Mouse (Mus musculus): ENCODE measurements around the gene Popdc3. TPM values are rescaled to one million over a fixed set of nuclear protein-coding genes. Genes with fewer than 3 reads are reported as not detected.
"Not testable (repeated sequence)": the region's sequence is repeated elsewhere in the genome, so short reads cannot be mapped to it uniquely, and the experiment has no call there.

The Popdc3 gene
- 46.9 and 48.4 TPM in 2 replicates for polyA plus RNA-seq (2015; fragmentation: Nextera tagmentation; extraction: Ambion mirVana)

GRCm38 (mm10) chr10:45177798-45178197 lies at the start of gene Popdc3:
TSS of gene Popdc3 (plus strand) at chr10:45178098.
- not testable (repeated sequence) for H3K9me3 ChIP-seq (replicated peaks; ENCODE audit: control insufficient read depth, low read length); H3K4me2 ChIP-seq (ENCODE audit: low read depth, low read length); H3K4me3 ChIP-seq (ENCODE audit: low read length); ATAC-seq (replicated peaks; ENCODE audit: extremely low read depth, insufficient read depth, low FRiP score); H3K9ac ChIP-seq (ENCODE audit: low read length); H3K36me3 ChIP-seq (ENCODE audit: control insufficient read depth, insufficient read depth); H3K27ac ChIP-seq (ENCODE audit: low read length); H3K27me3 ChIP-seq (ENCODE audit: control insufficient read depth, insufficient read depth, low read length)
- H3K4me1 ChIP-seq (ENCODE audit: control insufficient read depth, insufficient read depth, low read length): peaks cover 16% of the 10 kb centered on the region
- no CpG with 5 or more reads among the region's 5 CpGs for WGBS

GRCm38 (mm10) chr10:45129105-45129504 lies 48.8 kb upstream of the Popdc3 start:
- ATAC-seq (replicated peaks; ENCODE audit: extremely low read depth, insufficient read depth, low FRiP score): 0 out of 2 replicates have a peak, but pooled peaks have one; percentile 18
- WGBS: 52% methylated on average over 11 of the region's 11 CpGs
- H3K27ac ChIP-seq (ENCODE audit: low read length): peak overlapping the region; percentile 72
- 0 out of 2 replicates have a peak overlapping the region, but pooled peaks have one; percentile 28 for H3K9ac ChIP-seq (ENCODE audit: low read length)
- H3K4me2 ChIP-seq (ENCODE audit: low read depth, low read length): peak overlapping the region; percentile 39; the same call in 1 of the 2 replicates
- no peaks in the 10 kb centered on the region for H3K27me3 ChIP-seq (ENCODE audit: control insufficient read depth, insufficient read depth, low read length)
- no peaks in the 10 kb centered on the region for H3K9me3 ChIP-seq (replicated peaks; ENCODE audit: control insufficient read depth, low read length)
- H3K36me3 ChIP-seq (ENCODE audit: control insufficient read depth, insufficient read depth): peaks cover 25% of the 10 kb centered on the region
- H3K4me3 ChIP-seq (ENCODE audit: low read length): no peak overlapping the region
- peaks cover 35% of the 10 kb centered on the region for H3K4me1 ChIP-seq (ENCODE audit: control insufficient read depth, insufficient read depth, low read length)

- Histone ChIP-seq H3K4me1 (ENCODE audit: control insufficient read depth, insufficient read depth, low read length) (peaks cover 35% of the 10 kb centered on the region), H3K27me3 (ENCODE audit: control insufficient read depth, insufficient read depth, low read length) (no peaks in the 10 kb centered on the region), H3K9ac (ENCODE audit: low read length) (no peak overlapping the region; the same call in 1 of the 2 replicates), H3K9me3 (replicated peaks; ENCODE audit: control insufficient read depth, low read length) (no peaks in the 10 kb centered on the region), H3K4me2 (ENCODE audit: low read depth, low read length) (no peak overlapping the region), H3K4me3 (ENCODE audit: low read length) (no peak overlapping the region), H3K27ac (ENCODE audit: low read length) (peak overlapping the region; percentile 72), H3K36me3 (ENCODE audit: control insufficient read depth, insufficient read depth) (peaks cover 24% of the 10 kb centered on the region)
- 35% methylated on average over 6 of the region's 6 CpGs for WGBS
- ATAC-seq (replicated peaks; ENCODE audit: extremely low read depth, insufficient read depth, low FRiP score): peak; percentile 57
These were observed 47.9 kb upstream of the Popdc3 start for GRCm38 (mm10) chr10:45130004-45130403.

- Histone ChIP-seq H3K4me2 (ENCODE audit: low read depth, low read length) (no peak overlapping the region), H3K9ac (ENCODE audit: low read length) (no peak overlapping the region), H3K27ac (ENCODE audit: low read length) (no peak overlapping the region), H3K36me3 (ENCODE audit: control insufficient read depth, insufficient read depth) (peaks cover 14% of the 10 kb centered on the region), H3K4me3 (ENCODE audit: low read length) (no peak overlapping the region), H3K9me3 (replicated peaks; ENCODE audit: control insufficient read depth, low read length) (no peaks in the 10 kb centered on the region), H3K27me3 (ENCODE audit: control insufficient read depth, insufficient read depth, low read length) (no peaks in the 10 kb centered on the region), H3K4me1 (ENCODE audit: control insufficient read depth, insufficient read depth, low read length) (peaks cover 36% of the 10 kb centered on the region)
- ATAC-seq (replicated peaks; ENCODE audit: extremely low read depth, insufficient read depth, low FRiP score): no peak
- 65% methylated on average over 4 of the region's 4 CpGs for WGBS
These were observed 45.5 kb upstream of the Popdc3 start for GRCm38 (mm10) chr10:45132371-45132770.

- Histone ChIP-seq H3K4me2 (ENCODE audit: low read depth, low read length) (no peak overlapping the region), H3K4me3 (ENCODE audit: low read length) (no peak overlapping the region), H3K27me3 (ENCODE audit: control insufficient read depth, insufficient read depth, low read length) (no peaks in the 10 kb centered on the region), H3K4me1 (ENCODE audit: control insufficient read depth, insufficient read depth, low read length) (peaks cover 27% of the 10 kb centered on the region), H3K9ac (ENCODE audit: low read length) (no peak overlapping the region), H3K9me3 (replicated peaks; ENCODE audit: control insufficient read depth, low read length) (no peaks in the 10 kb centered on the region), H3K36me3 (ENCODE audit: control insufficient read depth, insufficient read depth) (peaks cover 6% of the 10 kb centered on the region; the same call in 1 of the 2 replicates), H3K27ac (ENCODE audit: low read length) (peak overlapping the region; percentile 56)
- no peak for ATAC-seq (replicated peaks; ENCODE audit: extremely low read depth, insufficient read depth, low FRiP score)
- WGBS: 76% methylated on average over 7 of the region's 7 CpGs
These were observed 41.1 kb upstream of the Popdc3 start for GRCm38 (mm10) chr10:45136806-45137205.

GRCm38 (mm10) chr10:45139910-45140309 lies 38.0 kb upstream of the Popdc3 start:
- Histone ChIP-seq H3K4me2 (ENCODE audit: low read depth, low read length) (no peak overlapping the region), H3K9ac (ENCODE audit: low read length) (no peak overlapping the region), H3K36me3 (ENCODE audit: control insufficient read depth, insufficient read depth) (peaks cover 4% of the 10 kb centered on the region; the same call in 1 of the 2 replicates), H3K4me1 (ENCODE audit: control insufficient read depth, insufficient read depth, low read length) (peaks cover 28% of the 10 kb centered on the region), H3K27ac (ENCODE audit: low read length) (no peak overlapping the region), H3K9me3 (replicated peaks; ENCODE audit: control insufficient read depth, low read length) (no peaks in the 10 kb centered on the region), H3K4me3 (ENCODE audit: low read length) (no peak overlapping the region), H3K27me3 (ENCODE audit: control insufficient read depth, insufficient read depth, low read length) (no peaks in the 10 kb centered on the region)
- 80% methylated on average over 4 of the region's 4 CpGs for WGBS
- no peak for ATAC-seq (replicated peaks; ENCODE audit: extremely low read depth, insufficient read depth, low FRiP score)

GRCm38 (mm10) chr10:45140474-45141212 lies 37.3 kb upstream of the Popdc3 start:
- Histone ChIP-seq H3K9me3 (replicated peaks; ENCODE audit: control insufficient read depth, low read length) (no peaks in the 10 kb centered on the region), H3K4me2 (ENCODE audit: low read depth, low read length) (no peak overlapping the region), H3K27ac (ENCODE audit: low read length) (no peak overlapping the region), H3K36me3 (ENCODE audit: control insufficient read depth, insufficient read depth) (no peaks in the 10 kb centered on the region), H3K4me1 (ENCODE audit: control insufficient read depth, insufficient read depth, low read length) (peaks cover 35% of the 10 kb centered on the region), H3K27me3 (ENCODE audit: control insufficient read depth, insufficient read depth, low read length) (no peaks in the 10 kb centered on the region), H3K9ac (ENCODE audit: low read length) (no peak overlapping the region), H3K4me3 (ENCODE audit: low read length) (no peak overlapping the region)
- no peak for ATAC-seq (replicated peaks; ENCODE audit: extremely low read depth, insufficient read depth, low FRiP score)
- 88% methylated on average over 7 of the region's 7 CpGs for WGBS

GRCm38 (mm10) chr10:45142359-45142758 lies 35.5 kb upstream of the Popdc3 start:
- Histone ChIP-seq H3K9ac (ENCODE audit: low read length) (no peak overlapping the region), H3K4me2 (ENCODE audit: low read depth, low read length) (no peak overlapping the region), H3K9me3 (replicated peaks; ENCODE audit: control insufficient read depth, low read length) (no peaks in the 10 kb centered on the region), H3K27ac (ENCODE audit: low read length) (0 out of 2 replicates have a peak overlapping the region, but pooled peaks have one; percentile 19), H3K36me3 (ENCODE audit: control insufficient read depth, insufficient read depth) (no peaks in the 10 kb centered on the region), H3K27me3 (ENCODE audit: control insufficient read depth, insufficient read depth, low read length) (no peaks in the 10 kb centered on the region), H3K4me3 (ENCODE audit: low read length) (no peak overlapping the region), H3K4me1 (ENCODE audit: control insufficient read depth, insufficient read depth, low read length) (peaks cover 37% of the 10 kb centered on the region)
- 86% methylated on average over 5 of the region's 5 CpGs for WGBS
- ATAC-seq (replicated peaks; ENCODE audit: extremely low read depth, insufficient read depth, low FRiP score): no peak

- WGBS: 77% methylated on average over 6 of the region's 6 CpGs
- no peak overlapping the region for H3K4me2 ChIP-seq (ENCODE audit: low read depth, low read length)
- H3K9me3 ChIP-seq (replicated peaks; ENCODE audit: control insufficient read depth, low read length): no peaks in the 10 kb centered on the region
- H3K4me3 ChIP-seq (ENCODE audit: low read length): no peak overlapping the region
- ATAC-seq (replicated peaks; ENCODE audit: extremely low read depth, insufficient read depth, low FRiP score): 0 out of 2 replicates have a peak, but pooled peaks have one; percentile 49
- H3K36me3 ChIP-seq (ENCODE audit: control insufficient read depth, insufficient read depth): peaks cover 3% of the 10 kb centered on the region; the same call in 1 of the 2 replicates
- H3K4me1 ChIP-seq (ENCODE audit: control insufficient read depth, insufficient read depth, low read length): peaks cover 37% of the 10 kb centered on the region
- H3K27me3 ChIP-seq (ENCODE audit: control insufficient read depth, insufficient read depth, low read length): no peaks in the 10 kb centered on the region
- H3K27ac ChIP-seq (ENCODE audit: low read length): peak overlapping the region; percentile 71
- no peak overlapping the region for H3K9ac ChIP-seq (ENCODE audit: low read length)
These were observed 33.7 kb upstream of the Popdc3 start for GRCm38 (mm10) chr10:45144038-45144817.
